Comparison of ENCODE assay signal across 15 mouse cellular contexts in genomic region chr13:63529602-63530370, GRCm38 (mm10). TPM values are rescaled to one million over a fixed set of nuclear protein-coding genes. Genes with fewer than 3 reads are reported as not detected.
A peak's percentile ranks its signal among the peaks of the same experiment; 100 is the strongest.
DNase-seq lines count a peak whose midpoint lies in the region; ATAC-seq and TF ChIP-seq lines count a peak whose summit lies in the region.
"Had no signal": no experiment of that assay in that cellular context is flagged by ENCODE, and none has a peak within 500 bp of the region (broad histone marks: within the 10 kb centered on the region; RNA-seq: fewer than 3 reads in every experiment).

No protein-coding gene starts in this region.

- TF ChIP-seq EP300 in lung, postnatal 0 days (IDR thresholded peaks at IDR 0.05) = peak; percentile 65; the same call in 1 of the 2 replicates

- H3K9ac ChIP-seq in hindbrain, embryonic 15.5 days = no peak overlapping the region
- no peak overlapping the region for H3K9ac ChIP-seq in hindbrain, embryonic 13.5 days
- H3K9ac ChIP-seq in lung, postnatal 0 days (replicated peaks; ENCODE audit: low read depth) = no peak overlapping the region
- no peak overlapping the region for H3K9ac ChIP-seq in embryonic facial prominence, embryonic 15.5 days
- no peak overlapping the region for H3K9ac ChIP-seq in stomach, embryonic 16.5 days (ENCODE audit: low read length)
- H3K9ac ChIP-seq: forebrain, postnatal 0 days; limb, embryonic 15.5 days had no signal

- ATAC-seq in hindbrain, embryonic 15.5 days (ENCODE audit: low FRiP score, low read depth) = no peak
- no peak for ATAC-seq in hindbrain, embryonic 13.5 days (ENCODE audit: low FRiP score)
- 0 out of 2 replicates have a peak, but pooled peaks have one; percentile 7 for ATAC-seq in lung, postnatal 0 days
- ATAC-seq in embryonic facial prominence, embryonic 15.5 days (ENCODE audit: insufficient number of reproducible peaks, low FRiP score, low TSS enrichment, low read depth) = no peak
- no peak for ATAC-seq in stomach, embryonic 16.5 days (ENCODE audit: insufficient read depth, low FRiP score)
- ATAC-seq: forebrain, postnatal 0 days had no signal

- H3K4me2 ChIP-seq in hindbrain, embryonic 15.5 days = no peak overlapping the region
- H3K4me2 ChIP-seq in hindbrain, embryonic 13.5 days = no peak overlapping the region
- H3K4me2 ChIP-seq in lung, postnatal 0 days (replicated peaks; ENCODE audit: low read depth, low read length) = no peak overlapping the region
- H3K4me2 ChIP-seq in embryonic facial prominence, embryonic 15.5 days (replicated peaks) = no peak overlapping the region
- H3K4me2 ChIP-seq in stomach, embryonic 16.5 days (ENCODE audit: low read depth, low read length) = no peak overlapping the region
- H3K4me2 ChIP-seq: limb, embryonic 15.5 days; midbrain, embryonic 11.5 days had no signal

- 0 out of 2 replicates have a peak overlapping the region, but pooled peaks have one; percentile 17 for H3K27ac ChIP-seq in hindbrain, embryonic 15.5 days (replicated peaks)
- H3K27ac ChIP-seq in hindbrain, embryonic 13.5 days = no peak overlapping the region
- peak overlapping the region; percentile 6; the same call in 1 of the 2 replicates for H3K27ac ChIP-seq in lung, postnatal 0 days (ENCODE audit: low read length)
- peak overlapping the region; percentile 78; the same call in 1 of the 2 replicates for H3K27ac ChIP-seq in embryonic facial prominence, embryonic 15.5 days (replicated peaks)
- peak overlapping the region; percentile 56 for H3K27ac ChIP-seq in stomach, embryonic 16.5 days (ENCODE audit: low read length)

- DNase-seq in lung, postnatal 0 days (ENCODE audit: low spot score) = peak; percentile 55
- DNase-seq in lung, adult 18-20 months = no peak
- no peak for DNase-seq in cerebellum, adult 9-11 months
- DNase-seq: adrenal gland, adult 8-10 months; cerebellum, adult 8-10 months; forebrain, postnatal 0 days; gastrocnemius, postnatal 10 days; kidney, adult 8-10 months had no signal

- H3K4me3 ChIP-seq in hindbrain, embryonic 15.5 days = no peak overlapping the region
- no peak overlapping the region for H3K4me3 ChIP-seq in hindbrain, embryonic 13.5 days
- no peak overlapping the region for H3K4me3 ChIP-seq in lung, postnatal 0 days (ENCODE audit: low read depth, low read length)
- no peak overlapping the region for H3K4me3 ChIP-seq in embryonic facial prominence, embryonic 15.5 days (replicated peaks)
- no peak overlapping the region for H3K4me3 ChIP-seq in stomach, embryonic 16.5 days (replicated peaks; ENCODE audit: low read length)
- H3K4me3 ChIP-seq: erythroblast, embryonic 14.5 days; limb, embryonic 15.5 days had no signal

- H3K36me3 ChIP-seq in hindbrain, embryonic 15.5 days = peaks cover 52% of the 10 kb centered on the region
- H3K36me3 ChIP-seq in hindbrain, embryonic 13.5 days = peaks cover 71% of the 10 kb centered on the region
- H3K36me3 ChIP-seq in lung, postnatal 0 days (ENCODE audit: insufficient read depth, low read length) = peaks cover 19% of the 10 kb centered on the region; the same call in 1 of the 2 replicates
- H3K36me3 ChIP-seq in embryonic facial prominence, embryonic 15.5 days = peaks cover 70% of the 10 kb centered on the region
- peaks cover 36% of the 10 kb centered on the region for H3K36me3 ChIP-seq in stomach, embryonic 16.5 days (ENCODE audit: control insufficient read depth, insufficient read depth, low read length)

- TF ChIP-seq CTCF in lung, postnatal 0 days (IDR thresholded peaks at IDR 0.05) = peak; percentile 3; the same call in 1 of the 2 replicates

- 51% methylated on average over 3 of the region's 3 CpGs for WGBS in hindbrain, embryonic 15.5 days
- WGBS in hindbrain, embryonic 13.5 days = 51% methylated on average over 3 of the region's 3 CpGs
- 31% methylated on average over 3 of the region's 3 CpGs for WGBS in lung, postnatal 0 days
- WGBS in embryonic facial prominence, embryonic 15.5 days = 46% methylated on average over 3 of the region's 3 CpGs
- 43% methylated on average over 3 of the region's 3 CpGs for whole genome bisulfite sequencing in stomach, embryonic 16.5 days

- no peaks in the 10 kb centered on the region for H3K9me3 ChIP-seq in hindbrain, embryonic 15.5 days
- no peaks in the 10 kb centered on the region for H3K9me3 ChIP-seq in hindbrain, embryonic 13.5 days
- H3K9me3 ChIP-seq in lung, postnatal 0 days (ENCODE audit: low read length) = no peaks in the 10 kb centered on the region
- no peaks in the 10 kb centered on the region for H3K9me3 ChIP-seq in embryonic facial prominence, embryonic 15.5 days (replicated peaks)
- no peaks in the 10 kb centered on the region for H3K9me3 ChIP-seq in stomach, embryonic 16.5 days (replicated peaks; ENCODE audit: control insufficient read depth, low read length)
- H3K9me3 ChIP-seq: limb, embryonic 15.5 days had no signal

- peaks cover 36% of the 10 kb centered on the region for H3K4me1 ChIP-seq in hindbrain, embryonic 15.5 days (replicated peaks)
- H3K4me1 ChIP-seq in hindbrain, embryonic 13.5 days (replicated peaks) = peaks cover 58% of the 10 kb centered on the region
- H3K4me1 ChIP-seq in lung, postnatal 0 days (ENCODE audit: insufficient read depth, low read depth, low read length) = peaks cover 18% of the 10 kb centered on the region; the same call in 1 of the 2 replicates
- H3K4me1 ChIP-seq in embryonic facial prominence, embryonic 15.5 days = peaks cover 54% of the 10 kb centered on the region
- H3K4me1 ChIP-seq in stomach, embryonic 16.5 days (ENCODE audit: control insufficient read depth, insufficient read depth, low read length) = peaks cover 55% of the 10 kb centered on the region

- H3K27me3 ChIP-seq in hindbrain, embryonic 15.5 days = no peaks in the 10 kb centered on the region
- H3K27me3 ChIP-seq in hindbrain, embryonic 13.5 days = no peaks in the 10 kb centered on the region
- H3K27me3 ChIP-seq in lung, postnatal 0 days (replicated peaks; ENCODE audit: insufficient read depth, low read length) = no peaks in the 10 kb centered on the region
- H3K27me3 ChIP-seq in embryonic facial prominence, embryonic 15.5 days = no peaks in the 10 kb centered on the region
- no peaks in the 10 kb centered on the region for H3K27me3 ChIP-seq in stomach, embryonic 16.5 days (ENCODE audit: control insufficient read depth, insufficient read depth, low read length)
- H3K27me3 ChIP-seq: limb, embryonic 15.5 days had no signal

RNA-seq across cellular contexts. Expression of gene Fancc, which starts 32.7 kb away (rescaled TPM):
- 15.5 and 17.6 TPM in 2 replicates for polyA plus RNA-seq in hindbrain, embryonic 15.5 days (2015; fragmentation: Nextera tagmentation; extraction: Ambion mirVana)
- polyA plus RNA-seq in hindbrain, embryonic 13.5 days (2015; fragmentation: Nextera tagmentation; extraction: Ambion mirVana) = 15.7 and 16.3 TPM in 2 replicates
- 26.0 and 37.6 TPM in 2 replicates for polyA plus RNA-seq in lung, postnatal 0 days (2015; fragmentation: Nextera tagmentation; extraction: Ambion mirVana)
- polyA plus RNA-seq in embryonic facial prominence, embryonic 15.5 days (2015; fragmentation: Nextera tagmentation; extraction: Ambion mirVana) = 22.8 and 22.9 TPM in 2 replicates
- 21.9 and 22.0 TPM in 2 replicates for polyA plus RNA-seq in stomach, embryonic 16.5 days (2015; fragmentation: Nextera tagmentation; extraction: Ambion mirVana)

RNA-seq across cellular contexts. Expression of gene Ptch1, which starts 43.6 kb away (rescaled TPM):
- 16.3 and 16.6 TPM in 2 replicates for polyA plus RNA-seq in hindbrain, embryonic 15.5 days (2015; fragmentation: Nextera tagmentation; extraction: Ambion mirVana)
- polyA plus RNA-seq in hindbrain, embryonic 13.5 days (2015; fragmentation: Nextera tagmentation; extraction: Ambion mirVana) = 18.0 and 19.2 TPM in 2 replicates
- 15.2 and 21.3 TPM in 2 replicates for polyA plus RNA-seq in lung, postnatal 0 days (2015; fragmentation: Nextera tagmentation; extraction: Ambion mirVana)
- polyA plus RNA-seq in embryonic facial prominence, embryonic 15.5 days (2015; fragmentation: Nextera tagmentation; extraction: Ambion mirVana) = 21.9 and 25.9 TPM in 2 replicates
- 28.5 and 31.1 TPM in 2 replicates for polyA plus RNA-seq in stomach, embryonic 16.5 days (2015; fragmentation: Nextera tagmentation; extraction: Ambion mirVana)
